Mouse (Mus musculus) layer of hippocampus, adult 9-10 months (tissue): ENCODE data around the gene Kif21a.

Source experiments
- DNase-seq: peaks from one replicate; pipeline ENCODE4 v3.0.0; 2022; ENCODE audit warnings: low spot score

Gene Kif21a

DNA sequence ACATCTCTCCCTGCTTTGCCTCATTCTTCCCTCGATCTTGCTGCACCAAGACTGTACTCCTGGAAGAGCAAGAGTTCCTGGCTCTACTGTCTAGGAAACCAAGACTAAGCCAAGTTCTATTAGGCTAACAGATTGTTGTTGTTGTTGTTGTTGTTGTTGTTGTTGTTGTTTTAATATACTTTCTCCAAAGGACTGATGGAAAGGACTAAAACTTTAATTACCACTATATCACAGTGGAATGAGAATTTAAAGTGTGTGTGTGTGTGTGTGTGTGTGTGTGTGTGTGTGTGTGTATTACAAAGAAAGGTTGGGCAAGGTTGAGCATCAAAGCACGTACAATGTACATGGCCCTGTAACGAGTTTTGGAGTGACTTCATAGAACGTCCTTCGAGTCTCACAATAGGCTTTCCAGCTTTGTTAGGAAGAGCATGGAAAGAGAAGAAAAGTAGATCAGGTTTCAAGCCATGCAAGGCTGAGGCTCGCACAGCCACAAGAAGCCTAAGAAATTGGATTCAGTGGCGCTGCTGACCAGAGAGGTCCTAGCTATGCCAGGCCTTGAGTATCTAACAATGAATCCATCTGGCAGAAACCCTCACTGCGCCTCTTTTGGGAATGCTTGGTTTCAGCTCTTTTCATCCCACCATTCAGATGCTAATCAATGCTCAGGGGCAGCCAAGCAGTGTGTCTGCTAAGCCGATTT is 31.4 kb downstream of the Kif21a start:
- DNase-seq: no peak

DNA sequence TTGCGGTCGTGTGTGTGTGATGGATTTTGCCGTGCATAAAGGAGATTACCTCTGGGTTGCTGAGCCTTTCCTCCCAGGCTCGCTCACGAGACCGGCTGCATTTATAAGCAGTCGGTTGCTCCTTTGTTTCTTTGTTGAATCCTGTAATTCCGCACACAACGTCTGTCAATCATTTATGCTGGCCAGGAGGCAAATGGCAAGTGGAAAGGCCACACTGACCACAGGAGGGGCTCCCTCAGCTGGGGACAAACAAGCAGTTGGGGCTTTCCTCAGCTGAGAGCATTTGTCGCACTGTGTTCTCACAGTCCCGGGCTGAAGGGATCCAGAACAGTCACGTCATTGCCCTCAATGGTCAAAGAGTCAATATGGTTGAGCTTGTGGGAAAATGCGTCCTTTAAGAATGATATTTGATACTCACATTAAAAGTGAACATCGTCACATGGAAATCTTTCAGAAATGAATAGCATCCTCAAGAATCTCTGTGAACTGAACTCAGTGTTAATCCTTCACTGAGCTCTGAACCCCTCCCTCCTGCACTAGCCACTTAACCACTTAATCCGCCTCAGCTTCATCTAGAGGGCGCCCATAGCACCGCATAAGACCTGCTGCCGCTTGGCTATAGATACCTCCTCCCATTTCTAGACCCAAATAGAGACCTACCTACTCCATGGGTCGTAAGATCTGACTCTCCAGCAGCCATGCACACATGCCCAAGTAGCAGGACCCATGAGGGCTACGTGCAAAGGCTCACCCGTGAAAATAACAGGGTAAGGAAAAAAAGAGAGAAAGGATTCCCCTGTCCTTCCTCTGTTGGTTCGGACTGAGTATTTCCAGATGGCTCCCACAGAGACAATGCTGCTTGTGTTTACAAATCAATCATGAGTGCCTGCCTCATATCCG is 32.2 kb downstream of the Kif21a start:
- DNase-seq: no peak

DNA sequence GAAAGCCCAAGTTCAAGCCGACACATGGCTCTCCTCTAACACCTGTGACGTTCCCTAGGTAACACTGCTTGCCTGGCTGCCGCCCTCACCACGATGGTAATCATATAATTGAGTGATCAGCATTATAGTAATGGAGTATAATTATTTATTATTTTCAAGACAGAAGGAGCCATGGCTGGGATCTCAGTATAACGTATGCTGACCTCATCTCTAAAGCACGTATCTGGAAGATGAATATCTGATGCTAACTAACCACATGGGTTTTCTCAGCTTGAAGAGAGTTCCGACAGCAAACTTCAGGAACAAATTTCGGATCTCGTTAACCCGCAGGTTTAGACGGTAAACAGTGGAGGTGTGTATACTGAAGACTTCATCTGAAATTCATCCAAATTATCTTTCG is 33.4 kb downstream of the Kif21a start:
- no peak for DNase-seq

DNA sequence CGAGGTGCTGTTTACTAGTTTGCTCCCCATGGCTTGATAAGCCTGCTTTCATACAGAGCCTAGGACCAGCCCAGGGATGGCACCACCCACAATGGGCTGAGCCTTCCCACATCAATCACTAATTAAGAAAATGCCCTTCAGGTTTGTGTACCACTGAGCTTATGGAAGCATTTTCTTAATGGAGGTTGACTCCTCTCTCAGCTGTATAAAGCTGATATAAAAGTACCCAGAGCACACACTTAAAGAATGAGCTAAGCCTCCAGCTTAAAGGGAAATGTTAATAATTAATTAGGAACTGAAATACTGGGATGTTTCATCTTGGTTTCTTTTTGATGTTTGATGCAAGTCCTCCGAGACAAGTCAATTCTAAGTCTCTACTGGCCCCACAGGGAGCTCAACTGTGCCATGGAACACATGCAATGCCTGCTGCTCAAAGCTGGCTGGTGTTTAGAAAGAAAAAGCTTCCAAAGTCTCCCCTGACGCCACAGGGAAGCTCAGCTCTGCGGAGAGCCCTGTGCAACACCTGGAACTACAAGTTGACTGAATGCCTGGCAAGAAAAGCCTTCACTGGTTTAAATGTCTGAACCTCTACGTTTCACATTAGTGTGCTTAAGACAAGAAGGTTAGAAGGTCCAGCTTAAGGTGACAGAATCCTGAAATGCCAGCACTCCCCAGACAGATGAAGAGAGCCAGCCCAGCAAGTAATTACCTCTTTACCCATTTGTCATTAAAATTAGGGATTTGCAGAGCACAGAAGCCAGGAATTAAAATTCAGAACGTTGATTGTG is 36.8 kb downstream of the Kif21a start:
- no peak for DNase-seq

DNA sequence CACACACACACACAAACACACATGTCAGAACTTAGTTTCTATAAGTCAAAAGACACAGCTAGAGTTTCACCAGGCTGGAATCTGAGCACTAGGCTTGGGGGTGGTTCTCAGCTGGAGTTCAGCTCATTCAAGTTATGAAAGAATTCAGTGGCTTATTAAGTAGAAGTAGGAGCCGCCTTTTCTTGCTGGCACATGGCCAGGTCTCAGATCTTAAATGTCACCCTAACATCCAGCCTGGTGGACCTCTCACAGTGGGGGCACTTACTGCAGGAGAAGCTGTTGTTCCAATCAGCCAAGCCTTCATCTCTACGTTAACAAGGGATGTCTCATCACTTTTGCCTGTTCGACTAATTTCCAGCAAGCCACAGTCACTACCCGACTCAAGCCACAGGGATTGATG is 39.5 kb downstream of the Kif21a start:
- no peak for DNase-seq

DNA sequence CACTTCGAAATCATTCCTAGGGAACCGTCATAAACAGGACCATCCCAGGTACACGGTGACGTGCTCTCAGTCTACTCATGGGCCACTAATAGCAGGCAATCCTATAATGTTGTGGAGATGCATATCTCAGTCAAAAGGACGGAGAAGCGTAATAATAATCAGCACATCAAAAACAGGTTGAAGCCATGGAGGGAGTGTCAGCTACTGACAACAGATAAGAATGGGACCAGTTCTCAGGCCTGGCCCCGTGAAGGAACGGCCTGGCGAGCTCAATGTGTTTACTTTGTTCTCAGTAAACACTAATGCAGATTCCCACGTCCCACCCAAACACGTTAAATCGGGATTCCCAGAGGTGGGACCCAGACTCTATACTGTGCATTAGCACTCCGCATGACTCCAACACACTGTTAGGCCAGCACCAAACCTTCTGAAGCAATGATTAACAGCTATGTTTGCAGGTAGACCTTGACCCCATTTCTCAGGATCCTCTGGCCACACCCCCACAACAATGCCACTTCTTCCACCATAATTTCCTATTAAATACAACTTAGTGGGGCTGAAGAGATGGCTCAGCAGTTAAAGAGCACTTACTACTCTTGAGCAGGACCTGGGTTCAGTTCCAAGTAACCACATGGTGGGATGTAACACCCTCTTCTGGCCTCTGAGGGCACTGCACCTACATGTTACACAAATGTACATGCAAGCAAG is 42.5 kb downstream of the Kif21a start:
- no peak for DNase-seq

DNA sequence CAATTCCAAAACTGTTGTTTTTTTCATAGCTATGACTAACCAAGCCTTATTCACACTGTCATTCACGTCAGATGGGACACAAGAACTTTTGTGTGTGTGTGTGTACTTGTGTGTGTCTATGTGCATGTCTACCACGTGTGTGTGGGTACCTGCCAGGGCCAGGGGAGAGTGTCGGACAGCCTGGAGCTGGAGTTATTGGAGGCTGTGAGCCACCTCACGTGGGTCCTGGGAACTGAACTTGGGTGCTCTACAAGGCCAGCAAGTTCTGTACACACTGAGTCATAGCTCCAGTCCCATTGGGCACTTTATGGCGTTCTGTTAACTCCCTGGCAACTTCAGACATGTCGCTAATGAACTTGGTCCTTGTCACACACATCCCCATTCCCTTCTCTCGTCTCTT is 45.0 kb downstream of the Kif21a start:
- no peak for DNase-seq

DNA sequence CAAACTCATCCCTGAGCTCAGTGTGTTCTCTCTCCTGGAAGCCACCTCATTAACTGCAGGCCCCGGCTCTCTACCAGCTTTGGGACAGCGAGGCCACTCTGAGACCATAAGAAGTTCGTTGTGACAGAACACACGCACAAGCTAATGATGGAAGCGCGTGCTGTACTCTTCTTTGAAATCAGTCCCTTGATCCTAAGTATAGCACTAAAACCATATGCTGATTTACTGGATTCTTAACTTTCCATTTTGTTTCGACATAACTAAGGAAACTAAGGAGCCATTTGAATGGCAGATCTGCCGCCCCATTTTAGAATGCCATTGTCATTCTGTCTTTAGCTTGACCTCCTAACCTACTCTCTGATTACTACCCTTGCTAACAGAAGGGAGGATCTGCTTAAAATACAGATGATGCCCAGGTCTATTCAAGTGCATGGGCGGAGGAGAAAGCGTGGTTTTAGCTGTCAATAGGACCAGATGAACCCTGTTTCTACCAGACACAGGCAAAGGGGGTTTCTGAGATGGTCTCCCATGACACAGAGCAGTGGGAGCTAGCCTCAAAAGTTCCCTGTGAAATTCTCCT is 48.6 kb downstream of the Kif21a start:
- no peak for DNase-seq

DNA sequence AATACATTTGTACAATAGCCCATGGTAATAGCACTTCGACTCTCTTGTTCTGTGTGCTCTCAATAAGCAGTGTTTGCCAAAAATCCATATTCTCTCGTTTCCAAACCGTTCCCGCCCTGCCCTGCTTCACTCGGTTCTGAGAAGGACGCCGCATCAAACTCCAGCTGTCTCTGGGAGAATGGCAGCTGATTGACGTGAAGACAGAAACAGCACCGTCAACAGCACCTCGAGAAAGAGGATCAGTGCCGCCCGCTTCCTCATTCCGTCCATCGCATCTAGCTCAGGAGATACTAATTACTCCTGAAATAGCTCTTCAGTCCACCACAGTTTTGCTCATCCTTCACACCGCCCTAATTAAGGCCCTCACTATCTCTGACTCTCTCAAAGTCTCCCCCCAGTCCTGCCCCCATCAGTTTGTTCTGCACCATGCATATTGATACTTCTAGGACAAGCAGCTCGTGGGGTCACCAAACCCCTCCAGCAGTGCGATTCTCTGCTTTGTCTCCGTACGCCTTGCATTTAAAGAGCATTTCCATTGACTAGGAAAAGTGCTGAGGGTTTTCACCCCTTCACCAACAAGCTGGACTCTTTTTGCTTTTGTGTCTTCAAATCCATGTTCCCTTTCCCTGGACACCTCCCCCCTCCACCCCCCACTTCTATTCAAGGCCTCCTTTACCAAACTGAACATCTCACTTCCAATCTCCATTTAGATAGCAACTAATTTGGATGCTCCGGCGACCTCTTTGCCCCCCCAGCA is 49.3 kb downstream of the Kif21a start:
- no peak for DNase-seq

DNA sequence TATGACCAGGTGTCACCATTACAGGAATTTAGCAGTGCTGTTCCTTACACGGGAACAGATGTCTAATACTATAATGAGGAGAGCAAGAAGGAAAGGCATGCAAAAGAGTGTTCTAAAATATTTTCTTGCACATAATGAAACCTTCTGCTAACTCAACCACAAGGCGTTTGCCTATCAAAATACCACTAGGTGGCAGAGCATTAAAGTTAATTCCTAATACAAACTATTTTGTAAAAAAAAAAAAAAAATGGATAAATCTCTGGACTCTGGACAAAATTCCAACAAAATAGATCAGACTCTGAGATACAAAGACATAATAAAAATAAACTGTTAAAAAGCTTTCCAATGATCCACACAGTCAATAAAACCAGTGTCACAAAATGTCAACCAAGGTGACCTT is 56.9 kb downstream of the Kif21a start:
- no peak for DNase-seq

DNA sequence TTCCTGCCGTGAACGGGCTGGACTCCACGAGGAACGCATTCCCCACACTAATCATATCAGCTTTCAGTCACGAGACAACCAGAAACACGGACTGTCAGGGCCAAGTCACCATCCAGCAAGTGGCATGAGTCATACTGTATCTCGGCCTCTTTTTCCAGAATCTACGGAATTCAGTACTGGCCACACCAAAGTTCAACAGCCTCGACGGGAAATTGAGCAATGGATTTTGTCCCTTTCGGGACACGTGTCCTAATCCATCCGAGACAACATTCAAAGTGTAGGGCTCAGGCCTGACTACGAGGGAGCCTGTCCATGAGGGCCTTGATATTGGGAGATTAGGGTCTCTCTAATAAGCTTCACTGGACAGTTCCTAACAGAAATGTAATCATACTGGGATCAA is 57.4 kb downstream of the Kif21a start:
- DNase-seq: no peak

DNA sequence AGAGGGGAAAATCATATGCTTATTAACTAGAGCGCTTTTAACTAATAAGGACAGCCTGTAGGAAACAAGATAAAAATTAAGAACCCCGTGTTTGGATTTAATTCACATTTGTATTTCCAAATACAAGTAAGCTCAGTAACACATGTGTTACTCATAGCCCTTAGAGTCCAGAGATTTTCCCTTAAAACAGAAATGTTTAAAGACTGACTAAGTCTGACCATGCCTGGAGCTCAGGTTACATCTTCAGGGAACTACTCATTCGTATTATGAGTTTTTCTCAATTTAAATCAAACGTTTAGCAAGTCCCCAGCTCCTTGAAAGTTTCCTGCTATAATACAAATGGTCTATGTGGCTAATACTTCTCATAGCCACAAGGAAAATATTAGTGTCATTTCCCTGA is 57.9 kb downstream of the Kif21a start:
- no peak for DNase-seq

DNA sequence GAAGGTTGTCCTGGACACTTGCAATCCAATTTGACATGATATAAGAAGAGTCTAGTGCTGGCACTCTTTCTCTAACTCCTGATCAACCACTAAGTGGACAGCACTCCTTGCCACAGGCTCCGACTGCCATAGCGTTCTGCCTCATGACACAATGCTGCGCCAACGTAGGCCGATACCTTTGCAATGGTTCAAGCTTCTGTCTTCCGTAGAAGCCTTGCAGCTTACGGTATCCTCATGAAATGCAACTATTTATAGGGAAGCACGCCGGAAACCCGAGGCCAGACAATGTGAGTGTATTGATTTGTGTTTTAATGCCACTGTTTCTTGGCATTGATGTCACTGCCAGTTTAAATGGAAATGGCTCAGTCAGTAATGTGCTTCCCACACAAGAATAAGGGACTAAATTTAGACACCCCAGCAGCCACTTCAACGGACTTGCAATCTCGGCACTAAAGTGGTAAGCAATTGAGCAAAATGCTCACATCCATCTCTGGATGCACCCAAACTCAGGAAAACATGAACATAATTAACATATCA is 62.0 kb downstream of the Kif21a start:
- no peak for DNase-seq

DNA sequence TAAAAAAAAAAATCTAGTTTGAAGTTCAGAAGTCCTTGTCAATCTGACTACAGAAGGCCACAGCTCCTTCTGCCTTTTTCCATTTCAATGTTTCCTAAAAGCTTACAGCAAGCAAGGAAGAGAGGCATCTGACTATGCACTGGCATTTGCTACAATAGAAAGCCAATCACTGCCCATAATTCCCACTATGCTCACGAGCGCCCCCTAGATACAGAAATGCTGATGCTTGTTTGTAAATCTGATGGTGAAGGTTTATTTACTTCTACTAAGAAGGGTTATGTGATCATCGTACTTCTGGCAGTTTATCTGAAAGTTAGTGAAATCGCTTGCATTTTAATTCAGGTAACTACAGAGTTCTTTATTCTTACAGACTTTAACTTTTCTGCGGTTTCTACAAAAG is 73.8 kb downstream of the Kif21a start:
- no peak for DNase-seq

DNA sequence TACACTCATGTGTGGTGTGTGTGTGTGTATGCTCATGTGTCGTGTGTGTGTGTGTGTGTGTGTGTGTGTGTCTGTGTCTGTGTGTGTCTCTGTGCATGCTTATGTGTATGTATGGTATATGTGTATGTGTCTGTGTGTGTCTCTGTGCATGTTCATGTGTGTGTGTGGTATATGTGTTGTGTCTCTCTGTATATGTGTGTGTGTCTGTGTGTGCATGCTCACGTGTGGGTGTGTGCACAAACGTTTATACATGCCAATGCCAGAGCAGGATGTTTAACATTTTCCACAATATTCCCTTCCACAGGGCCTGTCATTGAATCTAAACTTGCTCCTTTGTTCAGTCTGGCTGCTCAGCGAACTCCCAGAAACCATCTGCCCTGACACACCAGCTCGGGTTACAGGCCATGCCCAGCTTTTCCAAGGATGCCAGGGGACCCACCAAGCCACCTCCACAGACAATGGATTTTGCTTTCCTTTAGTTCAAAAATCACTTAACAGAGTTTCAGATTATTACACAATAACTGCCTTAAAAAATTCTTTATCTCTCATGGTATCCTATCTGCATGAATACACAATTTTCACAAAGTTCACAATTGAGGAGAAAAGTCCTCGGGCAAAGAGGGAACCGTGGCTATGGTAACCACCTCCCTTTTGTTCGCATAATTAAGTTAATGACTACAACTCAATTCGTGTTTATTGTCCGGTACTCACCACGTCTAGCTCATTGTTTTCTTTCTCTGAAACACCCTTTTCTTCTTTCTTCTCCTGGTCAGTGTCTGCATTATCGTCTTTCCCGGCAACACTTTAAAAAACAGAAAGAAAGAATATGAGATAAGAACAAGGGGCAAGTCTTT is 77.6 kb downstream of the Kif21a start:
- DNase-seq: no peak

DNA sequence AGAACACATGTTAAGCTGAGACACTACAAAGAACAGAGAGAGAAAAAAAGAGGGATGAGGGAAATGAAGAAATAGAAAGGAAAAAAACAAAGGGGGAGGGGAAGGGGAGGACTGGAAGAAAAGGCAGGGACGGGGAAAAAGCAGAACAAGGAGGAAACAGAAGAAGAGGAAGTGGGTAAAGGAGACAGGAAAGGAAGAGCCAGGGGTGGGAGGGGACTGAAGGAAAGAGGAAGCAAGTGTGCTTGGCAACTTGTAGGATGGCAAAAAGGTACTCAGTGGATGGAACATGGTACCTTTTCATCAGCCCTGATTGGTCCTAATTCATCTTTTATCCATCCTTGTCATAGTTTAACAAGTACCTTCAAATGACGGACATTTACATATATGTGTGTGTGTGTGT is 86.4 kb downstream of the Kif21a start:
- DNase-seq: no peak

DNA sequence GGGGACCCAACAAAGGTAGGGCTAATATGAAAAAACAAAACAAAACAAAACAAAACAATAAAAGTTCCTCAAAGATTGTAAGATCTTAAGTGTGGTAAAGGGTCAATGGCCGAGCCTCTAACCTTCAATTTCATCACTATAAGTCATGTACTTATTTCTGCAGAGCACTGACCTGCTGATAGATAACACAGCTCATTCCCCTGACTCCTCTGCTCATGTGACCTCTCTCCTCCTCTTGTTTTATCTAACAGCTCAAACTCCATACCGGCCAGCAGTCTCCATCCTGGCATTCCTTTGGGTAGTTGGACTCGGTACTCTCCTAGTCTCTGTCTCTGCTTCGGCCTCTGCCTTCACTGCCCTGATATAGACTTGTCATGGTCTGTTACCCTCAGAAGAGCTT is 87.2 kb downstream of the Kif21a start:
- no peak for DNase-seq

DNA sequence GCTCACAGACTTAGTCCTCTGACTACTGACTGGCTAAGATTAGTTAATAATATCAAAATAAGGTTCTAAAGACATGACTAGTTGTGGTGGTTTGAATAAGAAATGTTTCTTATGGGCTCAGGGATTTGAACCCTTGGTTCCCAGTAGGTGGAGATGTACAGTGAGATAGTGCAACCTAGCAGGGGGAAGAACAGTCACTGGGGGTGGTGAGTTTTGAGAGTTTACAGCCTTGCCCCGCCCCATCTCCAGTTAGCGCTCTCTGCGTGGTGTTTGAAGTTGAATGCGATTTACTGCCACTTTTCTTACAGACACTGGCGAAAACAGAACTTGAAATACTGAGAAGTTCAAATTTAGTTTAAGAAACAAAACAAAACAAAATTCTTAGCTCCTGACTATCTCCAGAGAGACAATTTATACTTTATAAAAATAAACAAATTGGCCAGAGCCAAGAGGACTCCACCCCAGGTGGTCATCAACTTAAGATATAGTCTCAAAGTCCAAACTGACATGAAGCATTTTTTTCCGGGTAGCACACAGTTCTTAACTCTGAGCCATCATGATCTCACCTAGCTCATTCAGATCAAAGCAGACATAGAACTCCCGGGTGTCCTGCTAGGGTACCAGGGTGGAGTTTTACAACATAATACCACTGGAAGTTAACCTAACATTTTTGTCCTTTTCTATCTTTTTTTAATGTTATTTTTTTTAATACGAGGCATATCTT is 88.8 kb downstream of the Kif21a start:
- DNase-seq: no peak

DNA sequence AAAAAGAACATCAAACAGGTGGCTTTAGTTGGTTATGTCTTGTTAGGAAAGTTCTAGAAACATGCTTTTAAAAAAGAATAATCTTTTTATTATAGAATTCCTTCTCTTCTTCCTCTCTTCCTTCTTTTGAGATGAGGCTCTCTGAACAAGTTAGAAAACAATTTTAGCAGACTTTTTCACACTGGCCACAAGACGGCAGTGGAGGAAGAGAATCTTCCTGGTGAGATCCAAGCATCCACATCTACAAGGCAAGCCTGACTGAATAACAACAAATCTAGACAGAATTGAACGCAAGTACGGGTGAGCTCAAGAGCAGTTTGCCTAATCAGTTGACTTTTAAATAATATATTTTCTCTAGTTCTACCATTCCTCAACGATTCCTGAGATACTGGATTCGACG is 98.4 kb downstream of the Kif21a start:
- DNase-seq: no peak
